Mouse (Mus musculus) G1E (cell line): ENCODE measurements around the gene Efcab7. TPM values are rescaled to one million over a fixed set of nuclear protein-coding genes. Genes with fewer than 3 reads are reported as not detected.

ENCODE experiments used
- ATAC-seq: 2 replicates; pipeline ENCODE4 v1.8.0; 2016; ENCODE audit warnings: mild to moderate bottlenecking; ENCODE audit not compliant: insufficient number of reproducible peaks, poor library complexity, low FRiP score, severe bottlenecking; ENCODE audit errors: extremely low read depth
- DNase-seq: peaks from one replicate; pipeline ENCODE4 v3.0.0; 2012; ENCODE audit warnings: low spot score
- H3K27me3 ChIP-seq: 2 replicates; pipeline ENCODE4 v1.6.1; 2012; ENCODE audit warnings: mild to moderate bottlenecking, low read length, inconsistent platforms; ENCODE audit not compliant: insufficient read depth
- H3K36me3 ChIP-seq: replicated peaks from 2 replicates; pipeline ENCODE3; 2012; ENCODE audit warnings: mild to moderate bottlenecking, inconsistent platforms
- H3K4me1 ChIP-seq: 2 replicates; pipeline ENCODE4 v1.6.1; 2012; ENCODE audit warnings: low read depth, low read length, inconsistent platforms, mixed read lengths; ENCODE audit not compliant: insufficient read depth
- H3K4me3 ChIP-seq: 2 replicates; pipeline ENCODE4 v1.5.1; 2012; ENCODE audit warnings: low read depth, mild to moderate bottlenecking, inconsistent platforms, low read length, moderate library complexity, mixed read lengths
- H3K9me3 ChIP-seq: replicated peaks from 2 replicates; pipeline ENCODE4 v1.6.1; 2012; ENCODE audit warnings: inconsistent platforms
- CTCF ChIP-seq: IDR thresholded peaks from 2 replicates; pipeline ENCODE4 v1.5.1; 2012; ENCODE audit warnings: low read depth, low read length, inconsistent platforms, mixed read lengths
- GATA1 ChIP-seq: IDR thresholded peaks from 2 replicates; pipeline ENCODE4 v1.6.1; 2012; ENCODE audit warnings: borderline replicate concordance, low read length, inconsistent platforms, mixed read lengths
- GATA2 ChIP-seq: IDR thresholded peaks from 2 replicates; pipeline ENCODE4 v1.6.1; 2012; ENCODE audit warnings: low read depth, low read length, inconsistent platforms, borderline replicate concordance
- POLR2AphosphoS5 ChIP-seq: IDR thresholded peaks from 2 replicates; pipeline ENCODE4 v1.6.1; 2012; ENCODE audit warnings: low read depth, low read length, inconsistent platforms; ENCODE audit not compliant: insufficient replicate concordance
- TAL1 ChIP-seq: conservative IDR thresholded peaks from 2 replicates; pipeline ENCODE4 v1.6.1; 2012; ENCODE audit warnings: low read depth, low read length, inconsistent platforms, mixed read lengths
- polyA plus RNA-seq: library from polyadenylated mRNA; stranded (reverse); fragments of >175 nt; gene quantifications from 2 replicates; pipeline ENCODE4 v1.2.3, GENCODE M21; 2012
- total RNA-seq, 2 experiments: library from RNA; stranded (forward) in 1 of 2; stranded (reverse) in 1 of 2; fragments of 200-1000 nt in 1 of 2; fragments of >200 nt in 1 of 2; fragmentation: Nextera tagmentation in 1 of 2; gene quantifications; 2 replicates each; pipeline ENCODE4 v1.2.3; 2014 to 2017

The Efcab7 gene
- total RNA-seq (2014; fragmentation: Nextera tagmentation) = 18.0 and 21.1 TPM in 2 replicates
- total RNA-seq (2017) = 16.0 and 21.0 TPM in 2 replicates
- 1.2 and 1.5 TPM in 2 replicates for polyA plus RNA-seq

- peaks cover 12% of the 10 kb centered on the region for H3K36me3 ChIP-seq
- ATAC-seq = peak; percentile 83
- peak; percentile 28 for DNase-seq
- TF ChIP-seq CTCF = no peak
- no peak for TF ChIP-seq POLR2AphosphoS5
- no peak for TF ChIP-seq TAL1
- no peak for TF ChIP-seq GATA2
- no peak for TF ChIP-seq GATA1
- H3K9me3 ChIP-seq = no peaks in the 10 kb centered on the region
- peaks cover 20% of the 10 kb centered on the region for H3K4me1 ChIP-seq
- H3K27me3 ChIP-seq = no peaks in the 10 kb centered on the region
- peak within 1 kb of the TSS; percentile 78 for H3K4me3 ChIP-seq
These were observed at the start of gene Efcab7 for GRCm38 (mm10) chr4:99829094-99830073. Gene Efcab7, plus strand, starts transcription at chr4:99829198.

GRCm38 (mm10) chr4:99792365-99792764 lies 36.6 kb upstream of the Efcab7 start:
- no peak overlapping the region for H3K4me3 ChIP-seq
- no peak for TF ChIP-seq CTCF
- no peak for TF ChIP-seq GATA2
- no peak for TF ChIP-seq TAL1
- TF ChIP-seq POLR2AphosphoS5 = no peak
- no peak for TF ChIP-seq GATA1

GRCm38 (mm10) chr4:99816697-99817460 lies 12.1 kb upstream of the Efcab7 start:
- Histone ChIP-seq H3K4me3 (no peak overlapping the region), H3K9me3 (no peaks in the 10 kb centered on the region), H3K27me3 (no peaks in the 10 kb centered on the region), H3K4me1 (peaks cover 5% of the 10 kb centered on the region), H3K36me3 (peaks cover 13% of the 10 kb centered on the region)
- TF ChIP-seq TAL1 (no peak), CTCF (no peak), GATA1 (no peak), GATA2 (no peak), POLR2AphosphoS5 (no peak)
- ATAC-seq = no peak
- no peak for DNase-seq

More at GRCm38 (mm10) chr4:99792365-99792764, 36.6 kb upstream of the Efcab7 start:
- DNase-seq (no peak), ATAC-seq (no peak)
- Histone ChIP-seq H3K4me1 (peaks cover 2% of the 10 kb centered on the region; the same call in 1 of the 2 replicates), H3K36me3 (peaks cover 13% of the 10 kb centered on the region), H3K27me3 (no peaks in the 10 kb centered on the region), H3K9me3 (no peaks in the 10 kb centered on the region)

- no peak for DNase-seq
- H3K36me3 ChIP-seq = peaks cover 20% of the 10 kb centered on the region
- TF ChIP-seq GATA2 = no peak
- TF ChIP-seq GATA1 = no peak
- TF ChIP-seq CTCF = no peak
- no peak for TF ChIP-seq TAL1
- TF ChIP-seq POLR2AphosphoS5 = no peak
- no peaks in the 10 kb centered on the region for H3K9me3 ChIP-seq
- ATAC-seq = no peak
- peaks cover 20% of the 10 kb centered on the region for H3K4me1 ChIP-seq
- no peaks in the 10 kb centered on the region for H3K27me3 ChIP-seq
- peak overlapping the region; percentile 78 for H3K4me3 ChIP-seq
These were observed 661 bp upstream of the Efcab7 start for GRCm38 (mm10) chr4:99828337-99828736.

- H3K36me3 ChIP-seq = peaks cover 16% of the 10 kb centered on the region
- peaks cover 20% of the 10 kb centered on the region for H3K4me1 ChIP-seq
- DNase-seq (no peak), ATAC-seq (no peak)
- H3K27me3 ChIP-seq = no peaks in the 10 kb centered on the region
- H3K9me3 ChIP-seq = no peaks in the 10 kb centered on the region
- peak overlapping the region; percentile 78 for H3K4me3 ChIP-seq
- no peak for TF ChIP-seq GATA2
These were observed 282 bp upstream of the Efcab7 start for GRCm38 (mm10) chr4:99828739-99829093.

GRCm38 (mm10) chr4:99881882-99882281 lies 52.9 kb downstream of the Efcab7 start:
- no peak overlapping the region for H3K4me3 ChIP-seq
- peaks cover 20% of the 10 kb centered on the region for H3K36me3 ChIP-seq
- no peaks in the 10 kb centered on the region for H3K9me3 ChIP-seq
- no peak for ATAC-seq
- no peaks in the 10 kb centered on the region for H3K27me3 ChIP-seq
- no peak for DNase-seq
- no peak for TF ChIP-seq POLR2AphosphoS5
- no peak for TF ChIP-seq GATA1
- TF ChIP-seq GATA2 = no peak
- no peak for TF ChIP-seq TAL1
- no peak for TF ChIP-seq CTCF
- H3K4me1 ChIP-seq = no peaks in the 10 kb centered on the region
